Mouse (Mus musculus) thymus, postnatal 0 days (tissue): ENCODE measurements around the gene Gramd4. TPM values are rescaled to one million over a fixed set of nuclear protein-coding genes. Genes with fewer than 3 reads are reported as not detected.

Experiments
- DNase-seq: peaks from one replicate; pipeline ENCODE4 v3.0.0-alpha.2; 2015; ENCODE audit warnings: low spot score
- polyA plus RNA-seq: library from polyadenylated mRNA; unstranded; fragments of >200 nt; fragmentation: Nextera tagmentation; extraction: Ambion mirVana; gene quantifications from 2 replicates; pipeline ENCODE4 v1.2.1, GENCODE M21; 2015

Gramd4 gene
- 14.8 TPM in 2 replicates for polyA plus RNA-seq

GRCm38 (mm10) chr15:86057413-86057812, at the start of gene Gramd4:
Gene Gramd4, plus strand, starts transcription at chr15:86057695.
- no peak for DNase-seq

GRCm38 (mm10) chr15:86013130-86013529, 44.4 kb upstream of the Gramd4 start:
- no peak for DNase-seq

GRCm38 (mm10) chr15:86013656-86014055, 43.8 kb upstream of the Gramd4 start:
- DNase-seq: no peak

- no peak for DNase-seq
Observed at GRCm38 (mm10) chr15:86015026-86015425, 42.5 kb upstream of the Gramd4 start.

GRCm38 (mm10) chr15:86015860-86016541, 41.5 kb upstream of the Gramd4 start:
- peak; percentile 68 for DNase-seq

- no peak for DNase-seq
Observed at GRCm38 (mm10) chr15:86017336-86017735, 40.2 kb upstream of the Gramd4 start.

- DNase-seq: no peak
Observed at GRCm38 (mm10) chr15:86018753-86019512, 38.6 kb upstream of the Gramd4 start.

GRCm38 (mm10) chr15:86020008-86020407, 37.5 kb upstream of the Gramd4 start:
- DNase-seq: no peak

- DNase-seq: no peak
Observed at GRCm38 (mm10) chr15:86021301-86021700, 36.2 kb upstream of the Gramd4 start.

GRCm38 (mm10) chr15:86021971-86022370, 35.5 kb upstream of the Gramd4 start:
- peak; percentile 39 for DNase-seq

- DNase-seq: peak; percentile 76
Observed at GRCm38 (mm10) chr15:86027871-86028270, 29.6 kb upstream of the Gramd4 start.

- no peak for DNase-seq
Observed at GRCm38 (mm10) chr15:86029981-86030380, 27.5 kb upstream of the Gramd4 start.

GRCm38 (mm10) chr15:86032811-86033190, 24.7 kb upstream of the Gramd4 start:
- peak; percentile 56 for DNase-seq

- DNase-seq: no peak
Observed at GRCm38 (mm10) chr15:86033191-86033841, 24.2 kb upstream of the Gramd4 start, which contains the start of gene Celsr1. Gene Celsr1, minus strand, starts transcription at chr15:86033777.

- DNase-seq: peak; percentile 92
Observed at GRCm38 (mm10) chr15:86034021-86034523, 23.4 kb upstream of the Gramd4 start.

- DNase-seq: peak; percentile 40
Observed at GRCm38 (mm10) chr15:86034781-86035360, 22.6 kb upstream of the Gramd4 start.

GRCm38 (mm10) chr15:86035913-86036312, 21.6 kb upstream of the Gramd4 start:
- DNase-seq: no peak

- DNase-seq: peak; percentile 87
Observed at GRCm38 (mm10) chr15:86038802-86039201, 18.7 kb upstream of the Gramd4 start.

GRCm38 (mm10) chr15:86041421-86041820, 16.1 kb upstream of the Gramd4 start:
- DNase-seq: no peak

- peak; percentile 53 for DNase-seq
Observed at GRCm38 (mm10) chr15:86042364-86042763, 15.1 kb upstream of the Gramd4 start.

GRCm38 (mm10) chr15:86049510-86049909, 8.0 kb upstream of the Gramd4 start:
- DNase-seq: no peak
